Mouse (Mus musculus) heart, adult 2 months (tissue): ENCODE results near the gene Map3k1.

Experiments used
- CTCF ChIP-seq: fragments of 200-600 bp; IDR thresholded peaks from 2 replicates; pipeline ENCODE4 v1.8.1; 2022; ENCODE audit warnings: antibody characterized with exemption, mild to moderate bottlenecking, moderate library complexity
- POLR2A ChIP-seq: fragments of 200-500 bp; IDR thresholded peaks from 2 replicates; pipeline ENCODE4 v1.6.1; 2011; ENCODE audit warnings: mild to moderate bottlenecking, low read depth, low read length, control low read depth; ENCODE audit not compliant: insufficient read depth

DNA sequence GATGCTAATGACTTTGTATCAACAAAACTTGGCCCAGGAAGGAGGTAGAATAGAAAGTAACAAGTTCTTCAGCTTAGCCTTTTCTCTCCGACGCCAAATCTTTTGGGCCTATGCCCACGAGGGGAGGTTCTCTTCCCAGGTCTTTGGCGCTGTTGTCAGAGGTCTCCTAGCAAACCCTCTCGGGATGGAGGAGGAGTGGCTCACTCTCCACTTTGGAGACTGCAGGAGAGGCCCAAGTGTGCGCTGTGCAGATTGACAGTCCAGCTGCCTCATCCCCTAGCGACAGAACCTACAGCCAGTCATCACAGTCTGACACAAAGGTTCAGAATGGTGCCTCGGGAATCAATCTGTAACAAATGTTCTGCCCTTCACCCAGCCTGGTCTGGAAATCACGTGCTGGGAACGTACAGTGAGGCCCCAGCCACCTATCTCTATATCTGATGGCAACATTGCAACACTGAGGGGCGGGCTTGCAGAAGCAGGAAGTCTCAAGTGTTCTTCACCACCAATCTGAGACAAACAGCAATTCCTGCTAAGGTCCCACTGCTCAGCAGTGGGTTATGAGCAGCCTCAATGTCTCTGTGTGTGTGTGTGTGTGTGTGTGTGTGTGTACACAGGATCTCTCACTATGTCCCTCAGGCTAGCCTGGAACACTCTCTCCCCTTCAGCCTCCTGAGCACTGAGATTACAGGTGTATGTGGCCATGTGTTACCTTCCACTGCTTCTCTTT lies 12.4 kb downstream of the Map3k1 start:
- no peak for TF ChIP-seq POLR2A
- TF ChIP-seq CTCF, result no peak
